Mouse (Mus musculus): ENCODE results near the gene Unc79. TPM values are rescaled to one million over a fixed set of nuclear protein-coding genes. Genes with fewer than 3 reads are reported as not detected.
A peak's percentile ranks its signal among the peaks of the same experiment; 100 is the strongest.

Gene Unc79
- 1 to 10 TPM; 4.5 to 5.6 TPM for total RNA-seq (2021)
- long read RNA-seq, experiment 1, partial matches to known transcripts: 0 of 1 reads
- long read RNA-seq, experiment 1, other reads (novel, unspliced or antisense): 1 of 1 reads
- long read RNA-seq, experiment 2, partial matches to known transcripts: 0 of 1 reads
- long read RNA-seq, experiment 2, other reads (novel, unspliced or antisense): 1 of 1 reads

- DNase-seq (ENCODE audit: low spot score in 2 of 2): peak; percentile 52 to 63
Measured at GRCm38 (mm10) chr12:102948778-102949394, at the start of gene Unc79. Gene Unc79, plus strand, starts transcription at chr12:102948859.

DNA sequence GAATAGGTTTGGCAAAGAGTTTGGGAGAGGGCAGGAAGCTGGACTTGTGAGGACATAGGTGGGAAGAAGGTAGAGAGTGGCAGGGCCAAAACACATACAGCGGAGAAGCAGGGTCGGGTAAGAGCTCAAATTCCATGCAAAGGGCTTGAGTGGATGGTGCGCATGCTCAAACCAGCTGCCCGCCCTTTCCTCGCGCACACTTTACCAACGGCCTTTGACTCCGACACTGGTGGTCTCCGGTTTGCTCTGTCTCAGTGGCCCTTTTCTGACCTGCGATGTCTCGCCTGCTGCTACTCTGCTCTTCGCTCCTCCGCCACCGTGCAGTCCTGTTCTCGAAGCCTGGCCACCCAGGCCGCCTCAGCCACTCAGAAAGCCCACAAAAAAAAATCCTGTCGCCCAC, 49.6 kb upstream of the Unc79 start, which contains the start of gene Cox8c:
Gene Cox8c, plus strand, starts transcription at position 226 of the 400 bp plus-strand sequence.
- DNase-seq (ENCODE audit: low spot score in 2 of 2): no peak

DNA sequence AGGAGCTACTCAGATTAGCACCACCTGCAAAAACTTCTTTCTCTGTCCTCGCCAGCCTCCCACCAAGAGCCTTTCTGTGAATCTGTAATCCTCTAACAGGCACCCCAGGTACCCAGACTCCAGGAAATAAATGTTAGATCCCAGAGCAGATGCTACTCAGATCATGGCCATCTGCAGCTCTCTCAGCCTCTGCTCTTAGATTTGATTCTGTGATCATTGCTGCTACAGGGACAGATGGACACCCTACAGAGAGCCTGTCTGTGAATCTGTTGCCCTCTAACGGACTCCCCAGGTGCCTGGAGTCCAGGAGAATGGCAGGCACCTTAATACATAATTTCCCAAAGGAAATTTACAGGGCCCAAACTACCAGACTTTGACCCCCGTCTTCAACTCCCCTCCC, 40.5 kb upstream of the Unc79 start:
- no peak for DNase-seq (ENCODE audit: low spot score in 2 of 2)

DNA sequence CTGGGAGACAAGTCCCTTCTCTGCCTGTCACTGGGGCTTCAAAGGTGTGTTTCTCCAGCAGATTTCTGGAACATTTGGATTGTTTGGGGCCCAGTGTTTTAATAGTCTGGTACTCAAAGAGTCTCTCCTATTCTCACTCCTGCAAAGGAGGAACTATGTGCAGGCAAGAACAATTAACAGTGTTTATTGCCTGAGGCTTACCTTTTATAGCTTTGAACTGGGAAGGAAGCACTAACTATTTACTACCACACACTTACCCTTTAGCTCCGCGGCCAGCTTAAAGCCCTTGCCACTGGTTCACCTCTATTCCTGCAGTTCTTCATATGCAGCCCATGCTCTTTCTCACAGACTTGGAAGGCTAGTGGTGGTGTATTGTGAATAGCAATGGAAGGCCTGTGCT, 32.6 kb upstream of the Unc79 start:
- no peak for DNase-seq (ENCODE audit: low spot score in 2 of 2)

DNA sequence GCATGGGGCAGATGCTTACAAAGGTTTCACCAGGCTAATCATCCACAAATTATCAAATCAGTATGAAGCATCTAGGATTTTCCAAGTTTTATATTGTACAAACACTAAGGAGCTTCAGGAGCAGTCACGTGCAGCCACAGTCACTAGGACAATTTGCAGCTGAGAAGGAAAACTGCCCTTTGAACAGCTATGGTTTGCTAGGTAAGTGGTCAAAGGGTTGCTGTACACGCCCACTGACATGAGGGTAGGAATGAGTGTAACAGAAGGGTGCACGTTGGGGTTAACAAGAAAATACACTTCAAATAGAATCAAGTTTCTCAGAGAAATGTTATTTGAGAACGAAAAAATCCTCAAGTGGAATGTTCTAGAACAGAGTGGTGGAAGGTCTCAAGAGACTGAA, 18.9 kb upstream of the Unc79 start:
- DNase-seq (ENCODE audit: low spot score in 2 of 2): no peak

GRCm38 (mm10) chr12:102930335-102930734, 18.3 kb upstream of the Unc79 start:
- no peak for DNase-seq (ENCODE audit: low spot score in 2 of 2)

DNA sequence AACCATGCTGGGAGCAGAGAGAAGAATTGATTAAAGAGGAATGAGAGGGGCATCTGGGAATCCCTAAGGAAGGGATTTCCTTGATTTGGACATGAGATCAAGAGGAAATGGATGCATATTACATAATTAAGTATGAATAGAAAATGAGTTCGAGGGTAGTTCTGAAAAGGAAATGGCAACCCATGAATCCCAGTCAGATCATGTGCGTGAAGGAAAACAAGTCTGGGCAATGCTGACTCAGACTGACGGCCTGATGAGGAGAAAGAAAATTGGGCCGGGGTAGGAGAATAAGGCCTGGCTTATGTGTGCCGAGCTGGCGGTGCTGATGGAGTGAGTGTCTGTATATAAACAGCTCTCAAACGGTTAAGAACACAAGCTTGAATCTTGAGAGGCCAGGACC, 17.9 kb upstream of the Unc79 start:
- DNase-seq (ENCODE audit: low spot score in 2 of 2): no peak

DNA sequence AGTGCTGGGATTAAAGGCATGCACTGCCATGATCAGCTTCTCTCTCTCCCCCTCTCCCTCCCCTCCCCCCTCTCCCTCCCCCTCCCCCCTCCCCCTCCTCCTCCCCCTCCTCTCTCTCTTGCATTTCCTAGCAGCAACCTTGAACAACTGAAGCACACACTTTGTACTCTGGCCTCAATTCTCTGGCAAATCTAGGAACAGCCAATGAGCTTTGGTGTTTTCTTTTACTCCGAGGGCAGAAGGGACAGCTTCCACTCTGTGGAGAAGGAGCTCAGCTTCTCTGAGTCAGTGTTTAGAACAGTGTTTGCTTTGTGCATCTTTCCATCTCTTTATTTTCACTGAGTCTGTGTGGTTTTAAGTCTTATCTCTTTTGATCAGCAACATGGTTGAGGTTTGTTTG, 12.8 kb upstream of the Unc79 start:
- DNase-seq (ENCODE audit: low spot score in 2 of 2): no peak

DNA sequence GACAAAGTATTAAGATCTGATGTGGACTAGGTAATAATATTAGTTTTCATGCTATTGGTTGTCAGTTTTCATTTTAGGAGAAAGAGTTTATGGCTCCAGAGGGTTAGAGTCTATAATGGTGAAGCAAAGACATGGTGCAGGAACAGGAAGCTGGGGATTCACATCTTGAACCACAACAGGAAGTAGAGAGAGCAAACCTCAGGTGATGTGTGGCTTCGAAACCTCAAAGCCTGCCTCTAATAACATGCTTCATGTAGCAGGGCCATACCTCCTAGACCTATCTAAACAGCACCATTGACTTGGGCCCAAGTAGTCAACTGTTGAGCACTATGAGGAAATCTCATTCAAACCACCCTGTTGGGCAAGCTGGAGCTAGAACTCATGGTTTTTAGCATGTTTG, 3.1 kb upstream of the Unc79 start:
- DNase-seq (ENCODE audit: low spot score in 2 of 2): no peak

DNA sequence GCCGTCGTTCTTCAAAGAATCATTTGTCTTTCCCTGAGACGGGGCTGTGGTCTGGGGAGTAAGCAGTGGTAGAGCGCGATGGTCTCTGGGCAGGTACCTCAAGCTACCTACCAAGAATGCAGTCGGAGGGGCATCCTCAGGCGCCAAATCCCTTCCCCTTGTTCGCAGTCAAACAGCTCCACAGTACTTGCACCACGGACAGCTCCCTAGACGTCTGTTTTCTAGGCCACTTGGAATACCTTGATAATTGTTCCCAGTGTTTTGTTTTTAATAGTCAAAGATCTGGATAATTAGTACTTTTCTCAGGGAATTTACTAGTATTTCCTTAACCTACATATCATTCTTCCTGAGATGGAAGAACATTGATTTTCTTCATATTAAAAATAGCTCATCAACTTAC, 833 bp upstream of the Unc79 start:
- no peak for DNase-seq (ENCODE audit: low spot score in 2 of 2)

- DNase-seq (ENCODE audit: low spot score in 2 of 2): peak; percentile 61 to 67
Measured at GRCm38 (mm10) chr12:102949395-102950208, 943 bp downstream of the Unc79 start.

DNA sequence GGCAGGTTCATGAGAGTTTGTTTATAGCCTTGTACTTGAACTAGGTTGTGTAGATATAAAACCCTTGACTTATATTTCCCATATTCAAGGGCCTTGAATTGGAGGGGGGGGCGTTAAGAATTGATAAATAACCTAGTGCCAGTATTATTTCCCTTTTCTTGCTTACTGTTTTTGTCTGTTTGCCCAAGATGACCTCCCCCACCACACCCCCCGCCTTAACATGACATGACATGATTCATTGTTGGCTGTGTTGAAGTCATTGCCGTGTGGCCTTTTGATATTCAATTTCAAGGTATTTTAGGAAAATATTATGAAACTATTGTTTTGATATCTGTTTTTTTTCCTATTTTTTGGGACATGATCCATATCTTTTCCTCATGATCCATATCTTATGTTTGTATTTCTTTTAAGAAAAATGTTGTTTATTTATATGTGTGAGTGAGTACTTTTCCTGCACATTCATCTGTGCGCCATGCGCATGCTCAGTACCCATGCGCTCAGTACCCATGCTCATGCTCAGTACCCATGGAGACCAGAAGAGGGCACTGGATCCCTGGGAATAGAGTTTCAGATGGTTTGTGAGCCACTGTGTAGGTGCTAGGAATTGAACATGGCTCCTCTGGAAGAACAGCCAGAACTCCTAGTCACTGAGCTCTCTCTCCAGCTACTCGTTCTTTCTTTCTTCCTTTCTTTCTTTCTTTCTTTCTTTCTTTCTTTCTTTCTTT, 11.6 kb downstream of the Unc79 start:
- no peak for DNase-seq (ENCODE audit: low spot score in 2 of 2)

DNA sequence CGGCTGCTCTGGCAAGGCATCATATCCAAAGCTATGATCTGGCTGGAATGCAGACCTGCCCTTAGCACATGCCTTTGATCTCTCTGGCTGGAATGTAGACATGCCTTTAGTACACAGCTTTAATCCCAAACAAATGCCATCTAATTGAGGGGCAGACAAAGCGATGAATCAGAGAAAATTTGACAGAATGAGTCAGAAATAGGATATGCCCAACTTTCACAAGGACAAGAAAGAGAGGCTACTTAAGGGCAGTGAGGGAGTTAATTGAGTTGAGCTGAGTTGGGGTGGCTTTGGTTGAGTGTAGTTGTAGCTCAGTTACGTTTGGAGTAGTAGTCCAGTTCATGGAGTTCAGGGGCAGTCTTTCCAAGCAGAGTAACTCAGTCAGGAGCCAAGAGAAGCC, 12.4 kb downstream of the Unc79 start:
- DNase-seq (ENCODE audit: low spot score in 2 of 2): no peak

- DNase-seq (ENCODE audit: low spot score in 2 of 2): no peak
Measured at GRCm38 (mm10) chr12:102964486-102964885, 15.8 kb downstream of the Unc79 start.

DNA sequence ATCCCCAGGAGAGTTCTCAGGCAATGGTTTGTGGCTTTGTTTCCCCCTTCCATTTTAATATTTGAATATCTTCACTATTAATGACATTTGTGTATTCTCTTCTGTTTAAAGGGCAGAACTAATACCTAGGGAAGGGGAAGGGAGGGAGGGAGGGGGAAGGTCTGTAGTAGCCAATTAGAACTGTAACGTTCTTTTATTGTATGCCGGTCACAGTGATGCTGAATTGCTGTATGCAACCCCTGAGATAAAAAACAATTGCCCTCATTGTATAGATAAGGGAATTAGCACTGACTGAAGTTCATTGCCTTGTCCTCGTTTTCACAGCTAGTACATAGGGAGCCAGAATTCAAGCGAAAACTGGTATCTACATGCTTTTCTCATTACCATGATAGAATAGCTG, 31.9 kb downstream of the Unc79 start:
- DNase-seq (ENCODE audit: low spot score in 2 of 2): no peak

GRCm38 (mm10) chr12:102981543-102981942, 32.9 kb downstream of the Unc79 start:
- no peak for DNase-seq (ENCODE audit: low spot score in 2 of 2)

DNA sequence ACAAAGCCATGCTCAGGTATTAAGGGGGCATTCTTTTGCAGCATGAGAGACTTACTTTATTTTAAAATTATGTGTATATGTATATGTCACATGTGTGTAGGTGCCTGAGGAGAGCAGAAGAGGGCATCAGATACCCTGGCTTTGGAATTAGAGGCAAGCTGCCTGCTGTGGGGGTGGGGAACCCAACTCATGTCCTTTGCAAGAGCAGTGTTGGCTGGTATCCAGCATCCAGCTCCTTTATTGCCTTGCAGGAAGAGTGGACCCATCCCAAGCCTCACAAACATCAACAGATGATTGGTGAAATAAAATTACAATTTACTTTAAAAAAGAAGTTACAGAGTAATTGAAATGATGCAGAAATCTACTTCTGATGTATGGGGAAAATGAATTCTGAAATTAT, 36.7 kb downstream of the Unc79 start:
- DNase-seq (ENCODE audit: low spot score in 2 of 2): no peak

- DNase-seq (ENCODE audit: low spot score in 2 of 2): no peak
Measured at GRCm38 (mm10) chr12:102987736-102988135, 39.1 kb downstream of the Unc79 start.

DNA sequence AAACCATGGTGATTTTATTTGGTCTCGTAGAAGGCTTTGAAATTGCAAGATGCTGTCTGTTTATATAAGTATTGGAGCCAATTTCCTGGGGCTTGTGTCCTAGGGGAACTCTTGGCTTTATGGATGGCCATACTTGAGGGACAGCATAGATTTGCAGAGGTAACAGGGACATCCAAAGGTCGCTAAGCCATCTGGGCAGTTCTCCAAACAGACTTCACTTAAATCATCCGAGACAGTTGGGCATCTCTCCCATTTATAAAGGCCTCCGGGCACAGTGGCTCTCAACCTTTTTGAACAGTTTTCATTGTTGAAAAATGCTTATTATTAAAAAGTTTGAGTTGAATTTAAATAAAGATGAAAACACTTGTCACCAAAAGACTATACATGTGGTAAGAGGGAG, 59.8 kb downstream of the Unc79 start:
- DNase-seq (ENCODE audit: low spot score in 2 of 2): peak in 1 of 2 experiments; percentile 39

DNA sequence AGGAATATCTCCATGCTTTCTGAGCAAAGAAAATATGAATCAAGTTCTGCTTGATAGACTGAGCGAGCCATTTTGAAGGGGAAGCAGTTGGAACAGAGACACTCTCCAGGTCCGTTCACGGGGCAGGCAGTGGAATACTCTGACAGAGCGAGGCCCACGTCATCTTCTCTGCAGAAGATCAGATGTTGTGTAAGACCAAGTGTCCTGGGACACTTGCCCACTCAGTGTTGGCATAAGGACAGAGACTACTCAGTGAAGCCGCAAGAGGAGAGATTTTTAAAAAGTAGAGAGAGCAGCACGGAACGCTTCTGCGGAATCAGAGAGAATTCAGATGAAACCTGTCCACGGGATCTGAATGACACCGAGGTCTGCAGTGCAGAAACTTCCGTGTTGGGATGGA, 69.5 kb downstream of the Unc79 start:
- DNase-seq (ENCODE audit: low spot score in 2 of 2): peak in 1 of 2 experiments; percentile 11

DNA sequence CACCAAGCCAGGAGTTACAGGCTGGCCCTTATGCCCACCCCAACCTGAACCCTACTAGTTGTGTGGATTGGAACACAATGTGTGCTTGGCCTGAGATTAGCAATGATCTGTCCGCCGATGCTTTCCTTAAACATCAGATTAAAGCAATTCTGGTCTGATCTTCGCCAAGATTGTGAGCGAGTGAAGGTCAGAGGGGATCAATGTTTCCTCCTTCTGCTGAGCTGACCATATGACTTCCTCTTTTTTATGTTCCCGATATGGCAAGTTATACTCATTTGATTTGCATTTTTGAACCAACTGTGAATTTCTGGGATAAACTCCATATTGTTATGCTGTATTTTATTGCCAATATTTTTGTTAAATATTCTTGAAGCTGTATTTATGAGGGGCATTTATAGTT, 88.0 kb downstream of the Unc79 start:
- DNase-seq (ENCODE audit: low spot score in 2 of 2): no peak

- DNase-seq (ENCODE audit: low spot score in 2 of 2): no peak
Measured at GRCm38 (mm10) chr12:103039332-103039731, 90.7 kb downstream of the Unc79 start.
